Mouse (Mus musculus) right cerebral cortex, postnatal 10 days (tissue): Measurements from ENCODE around the gene Elmod2.
"Not testable (repeated sequence)": the region's sequence is repeated elsewhere in the genome, so short reads cannot be mapped to it uniquely, and the experiment has no call there.

ENCODE experiments used
- DNase-seq, 2 experiments: peaks; one replicate each; pipeline ENCODE4 v3.0.0; 2021; ENCODE audit warnings: low spot score in 2 of 2

Gene Elmod2

GRCm38 (mm10) chr8:83331899-83332697 lies at the start of gene Elmod2:
TSS of gene Elmod2 (minus strand) at chr8:83332486.
- DNase-seq, result peak; percentile 98 to 99

DNA sequence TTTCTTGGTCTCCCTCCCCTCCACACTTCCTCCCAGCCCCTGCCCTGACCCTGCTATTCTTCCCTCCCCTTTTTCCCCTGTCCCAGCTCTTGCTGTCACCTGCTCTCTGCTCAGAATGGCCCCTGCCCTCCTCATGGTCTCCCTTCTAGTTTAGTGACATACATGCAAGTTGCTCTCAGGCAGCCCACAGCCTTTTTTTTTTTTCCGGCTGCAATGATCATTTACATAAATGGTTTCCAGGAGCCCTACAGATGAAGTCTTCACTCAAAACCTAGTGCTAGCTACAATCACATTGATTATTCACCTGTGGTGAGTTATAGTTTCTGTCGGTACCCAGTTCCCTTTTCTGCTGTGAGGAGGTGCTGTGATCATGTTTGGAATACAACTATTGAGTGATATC lies 48.7 kb upstream of the Elmod2 start:
- no peak for DNase-seq

DNA sequence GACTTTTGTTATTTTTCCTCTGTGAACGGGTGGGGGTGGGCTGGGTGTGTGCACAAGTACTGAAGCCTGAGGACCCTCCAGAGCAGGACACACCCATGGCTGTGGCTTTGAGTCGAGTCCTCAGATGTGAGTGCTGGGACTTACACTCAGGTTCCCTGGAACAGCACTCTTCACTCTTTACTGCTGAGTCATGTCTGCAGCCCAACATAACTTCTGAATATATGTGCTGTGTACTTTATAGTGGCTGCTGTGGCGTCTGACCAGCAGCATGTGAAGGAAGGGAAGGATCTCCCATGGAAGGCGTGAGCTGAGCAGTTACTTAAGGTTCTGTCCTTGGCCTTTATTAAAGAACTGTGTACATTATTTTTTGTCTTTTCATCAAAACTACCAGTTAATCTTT lies 47.9 kb upstream of the Elmod2 start:
- no peak for DNase-seq

DNA sequence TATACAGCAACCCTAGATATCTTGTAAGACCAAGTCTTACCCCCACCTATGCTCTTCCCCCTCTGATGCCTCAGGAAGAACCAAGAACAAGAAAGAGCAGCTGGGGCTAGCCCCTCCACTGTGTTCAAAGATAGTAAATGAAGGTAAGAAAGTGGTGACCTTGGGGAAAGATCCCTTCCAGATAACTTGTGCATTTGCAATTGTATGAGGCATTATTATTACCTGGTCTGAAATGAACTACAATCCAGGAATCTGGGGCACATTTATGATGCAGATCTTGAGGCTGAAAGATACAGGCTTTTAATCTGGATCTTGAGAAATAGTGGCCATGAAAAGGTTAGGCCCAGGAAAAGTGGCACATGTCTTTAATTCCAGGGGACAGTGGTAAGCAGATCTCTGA lies 44.9 kb upstream of the Elmod2 start:
- DNase-seq, result no peak

GRCm38 (mm10) chr8:83363156-83363769 lies 31.0 kb upstream of the Elmod2 start:
- DNase-seq, result no peak

DNA sequence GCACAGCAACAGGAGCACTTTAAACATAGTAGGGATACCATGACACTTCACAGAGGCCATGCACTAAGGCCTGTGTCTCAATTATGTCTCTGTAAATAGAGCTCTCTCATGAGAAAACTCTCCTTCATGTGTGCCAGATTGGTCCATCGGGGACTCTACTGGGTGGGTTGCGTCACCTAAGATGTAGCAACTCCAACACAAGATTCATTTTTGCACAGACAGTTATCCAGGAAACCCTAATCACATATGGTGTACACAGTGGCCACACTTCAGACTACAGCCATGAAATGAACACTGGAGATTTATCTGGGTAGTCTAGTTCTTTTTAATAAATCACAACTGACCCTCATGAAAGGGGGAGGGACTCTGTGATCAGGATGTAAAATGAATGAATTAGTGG lies 19.0 kb upstream of the Elmod2 start:
- DNase-seq, result no peak

GRCm38 (mm10) chr8:83348263-83348662 lies 16.0 kb upstream of the Elmod2 start, which contains the start of gene Mgat4d:
TSS of gene Mgat4d (plus strand) at chr8:83348471.
- DNase-seq, result no peak

- no peak for DNase-seq
Observed at GRCm38 (mm10) chr8:83342693-83343092, 10.4 kb upstream of the Elmod2 start.

- DNase-seq, result no peak
Observed at GRCm38 (mm10) chr8:83342076-83342475, 9.8 kb upstream of the Elmod2 start.

DNA sequence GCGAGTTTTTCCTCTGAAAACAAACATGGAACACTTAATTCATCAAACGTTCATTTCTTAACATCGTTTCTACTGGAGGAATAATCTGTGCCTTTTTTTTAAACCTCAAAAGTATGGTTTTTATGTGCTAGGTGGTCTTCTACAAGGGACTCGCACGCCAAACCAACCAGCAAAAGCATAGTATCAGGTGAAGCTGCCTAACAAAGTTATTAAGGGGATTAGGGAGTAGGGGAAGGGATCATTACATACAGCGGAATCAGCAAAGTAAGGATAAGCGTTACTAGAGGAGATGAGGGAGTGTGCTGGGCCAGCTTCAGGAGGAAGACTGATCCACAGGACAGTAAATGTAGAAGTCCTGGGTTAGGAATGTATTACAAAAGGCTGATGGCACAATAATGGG lies 578 bp upstream of the Elmod2 start:
- DNase-seq, result no peak

DNA sequence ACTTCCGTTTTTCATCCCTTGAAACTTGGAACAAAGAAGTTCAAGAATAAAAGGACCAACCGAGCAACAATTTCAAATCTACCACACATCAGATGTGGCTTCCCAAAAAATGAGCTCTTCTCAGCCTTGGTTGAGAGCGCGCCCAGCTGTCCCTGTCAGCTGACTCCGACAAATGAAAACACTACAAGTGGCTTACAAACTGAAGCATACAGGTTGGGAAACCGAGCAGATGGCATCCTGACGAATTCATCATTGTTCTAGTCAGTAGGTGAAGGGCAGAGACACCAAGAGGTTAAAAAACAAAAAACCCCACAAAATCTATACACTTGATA lies 753 bp downstream of the Elmod2 start:
- peak; percentile 50 to 56 for DNase-seq

- no peak for DNase-seq
Observed at GRCm38 (mm10) chr8:83327889-83328288, 4.4 kb downstream of the Elmod2 start.

- no peak for DNase-seq
Observed at GRCm38 (mm10) chr8:83323056-83323455, 9.2 kb downstream of the Elmod2 start.

DNA sequence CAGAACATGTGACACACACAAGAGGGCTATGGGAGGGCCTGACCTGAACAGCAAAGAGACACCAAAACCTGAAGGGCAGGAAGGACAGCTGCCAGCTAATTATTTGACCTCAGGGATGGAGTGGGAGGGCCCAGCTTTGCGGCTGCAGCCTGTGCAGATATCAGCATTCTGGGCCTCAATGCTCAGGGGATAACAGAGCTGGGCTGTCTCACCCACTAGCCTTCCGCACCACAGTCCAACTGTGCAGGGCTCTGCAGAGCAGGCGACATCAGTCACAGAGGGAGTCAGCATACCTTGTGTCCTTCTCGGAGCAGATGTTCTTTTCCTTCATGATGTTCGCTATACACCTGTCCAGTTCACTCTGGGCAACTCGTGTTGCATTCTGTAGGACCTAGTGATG lies 9.9 kb downstream of the Elmod2 start:
- DNase-seq, result no peak

DNA sequence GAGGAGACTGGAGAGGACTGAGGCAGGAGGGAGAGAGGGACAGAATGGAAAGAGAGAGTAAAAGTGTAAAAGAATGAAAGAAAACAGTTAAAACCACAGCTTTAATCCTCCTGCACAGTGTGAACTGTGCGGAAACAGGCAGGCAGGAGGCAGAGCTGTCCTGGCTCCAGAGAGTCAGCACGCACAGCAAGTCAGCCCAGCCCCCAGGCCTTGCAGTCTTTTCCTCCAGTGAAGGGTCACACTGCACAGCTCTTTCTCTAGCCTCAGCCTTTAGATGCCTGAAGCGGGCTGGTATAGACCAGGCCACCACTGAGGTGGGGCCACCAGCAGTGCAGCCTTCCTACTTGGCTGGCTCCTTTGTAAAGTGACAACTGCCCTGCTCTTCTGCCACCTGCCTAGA lies 11.7 kb downstream of the Elmod2 start:
- no peak for DNase-seq

GRCm38 (mm10) chr8:83315691-83316090 lies 16.6 kb downstream of the Elmod2 start:
- no peak for DNase-seq

- DNase-seq, result not testable (repeated sequence)
Observed at GRCm38 (mm10) chr8:83315084-83315483, 17.2 kb downstream of the Elmod2 start.

DNA sequence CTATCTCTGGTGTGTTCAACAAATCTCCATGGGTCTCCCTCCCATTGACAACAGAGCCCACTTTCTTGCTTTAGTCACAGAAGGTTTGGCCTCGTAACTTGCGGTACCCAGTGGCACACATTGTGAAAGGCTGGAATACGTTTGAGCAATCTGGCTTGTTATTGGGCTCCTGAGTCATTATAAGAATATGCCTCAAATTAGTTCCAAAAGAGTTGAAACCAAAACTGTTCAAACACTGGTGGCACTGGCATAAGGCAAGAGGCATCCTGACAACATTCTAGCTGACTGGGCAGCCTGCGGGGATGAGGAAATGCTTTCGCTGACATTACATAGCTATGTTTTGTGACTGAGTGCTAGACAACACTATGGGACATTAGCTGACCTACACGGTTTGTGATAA lies 22.4 kb downstream of the Elmod2 start:
- no peak for DNase-seq

GRCm38 (mm10) chr8:83304946-83305345 lies 27.3 kb downstream of the Elmod2 start:
- no peak for DNase-seq

- no peak for DNase-seq
Observed at GRCm38 (mm10) chr8:83300135-83300534, 32.2 kb downstream of the Elmod2 start.

GRCm38 (mm10) chr8:83297375-83297774 lies 34.9 kb downstream of the Elmod2 start:
- DNase-seq, result no peak

- DNase-seq, result no peak
Observed at GRCm38 (mm10) chr8:83290176-83290575, 42.1 kb downstream of the Elmod2 start, which contains the start of gene Ucp1. TSS of gene Ucp1 (plus strand) at chr8:83290352.

DNA sequence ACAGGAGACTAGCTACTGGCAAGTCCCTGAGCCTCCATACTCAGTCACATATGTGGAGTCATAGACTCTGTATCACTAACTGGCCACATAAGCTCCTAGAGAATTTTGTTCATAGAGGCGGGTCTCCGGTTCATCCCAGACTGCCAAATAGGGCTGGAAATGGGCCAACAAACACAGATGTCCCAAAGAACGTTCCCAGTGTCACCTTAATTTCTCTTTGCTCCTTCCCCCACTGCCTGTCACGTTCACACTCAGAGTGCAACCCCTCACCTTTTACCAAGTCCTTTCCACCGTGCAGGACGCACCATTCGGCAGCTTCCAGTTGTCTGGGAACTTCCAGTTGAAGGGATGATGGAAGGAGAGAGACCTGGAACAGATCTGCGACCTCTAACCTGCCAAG lies 46.9 kb downstream of the Elmod2 start:
- DNase-seq, result no peak
